Mouse (Mus musculus) brown adipose tissue, adult 24 weeks (tissue): ENCODE results near the gene Coq8a. TPM values are rescaled to one million over a fixed set of nuclear protein-coding genes. Genes with fewer than 3 reads are reported as not detected.

Experiments
- H3K27ac ChIP-seq: fragments of 200-500 bp; replicated peaks from 2 replicates; pipeline ENCODE4 v1.5.1; 2012; ENCODE audit warnings: low read depth, mild to moderate bottlenecking, low read length
- H3K4me1 ChIP-seq: fragments of 200-500 bp; 2 replicates; pipeline ENCODE4 v1.6.1; 2012; ENCODE audit warnings: low read length, mixed read lengths; ENCODE audit not compliant: control insufficient read depth, insufficient read depth, insufficient read length
- H3K4me3 ChIP-seq: fragments of 200-500 bp; 2 replicates; pipeline ENCODE4 v1.5.1; 2012; ENCODE audit warnings: low read depth, mild to moderate bottlenecking, low read length, moderate library complexity; ENCODE audit not compliant: insufficient read depth
- polyA plus RNA-seq: library from polyadenylated mRNA; stranded (reverse); fragments of >200 nt; gene quantifications from 2 replicates; pipeline ENCODE4 v1.2.4, GENCODE M21; 2012; ENCODE audit not compliant: missing spikeins, insufficient read depth, insufficient read length

Coq8a gene
- polyA plus RNA-seq = 1,169 and 1,640 TPM in 2 replicates

- Histone ChIP-seq H3K4me1 (no peaks in the 10 kb centered on the region; the same call in 1 of the 2 replicates), H3K27ac (no peak within 1 kb of the TSS), H3K4me3 (no peak within 1 kb of the TSS)
Observed at GRCm38 (mm10) chr1:180198959-180199714, at the start of gene Coq8a. Gene Coq8a (minus strand): TSS chr1:180199602.

GRCm38 (mm10) chr1:180248593-180249146 is 49.3 kb upstream of the Coq8a start:
- Histone ChIP-seq H3K4me1 (no peaks in the 10 kb centered on the region; the same call in 1 of the 2 replicates), H3K4me3 (no peak overlapping the region), H3K27ac (no peak overlapping the region)

DNA sequence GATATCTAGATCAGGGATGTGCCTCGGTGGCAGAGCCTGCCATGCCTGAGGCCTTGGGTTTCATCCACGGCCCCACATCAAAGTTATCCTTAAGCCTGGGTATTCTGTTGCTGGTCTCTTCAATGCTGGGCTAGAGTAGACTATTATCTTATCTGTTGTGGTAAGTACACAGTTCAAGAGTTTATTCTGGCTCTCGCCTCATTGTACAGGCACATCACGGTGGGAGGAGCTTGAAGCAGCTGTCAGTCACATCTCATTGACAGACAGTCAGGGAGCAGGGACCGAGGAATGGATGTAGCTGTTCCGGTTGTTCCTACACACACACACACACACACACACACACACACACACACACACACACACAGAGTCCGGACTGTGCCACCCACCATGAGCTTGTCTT is 48.5 kb upstream of the Coq8a start:
- no peaks in the 10 kb centered on the region for H3K4me1 ChIP-seq
- H3K4me3 ChIP-seq = no peak overlapping the region
- no peak overlapping the region for H3K27ac ChIP-seq

DNA sequence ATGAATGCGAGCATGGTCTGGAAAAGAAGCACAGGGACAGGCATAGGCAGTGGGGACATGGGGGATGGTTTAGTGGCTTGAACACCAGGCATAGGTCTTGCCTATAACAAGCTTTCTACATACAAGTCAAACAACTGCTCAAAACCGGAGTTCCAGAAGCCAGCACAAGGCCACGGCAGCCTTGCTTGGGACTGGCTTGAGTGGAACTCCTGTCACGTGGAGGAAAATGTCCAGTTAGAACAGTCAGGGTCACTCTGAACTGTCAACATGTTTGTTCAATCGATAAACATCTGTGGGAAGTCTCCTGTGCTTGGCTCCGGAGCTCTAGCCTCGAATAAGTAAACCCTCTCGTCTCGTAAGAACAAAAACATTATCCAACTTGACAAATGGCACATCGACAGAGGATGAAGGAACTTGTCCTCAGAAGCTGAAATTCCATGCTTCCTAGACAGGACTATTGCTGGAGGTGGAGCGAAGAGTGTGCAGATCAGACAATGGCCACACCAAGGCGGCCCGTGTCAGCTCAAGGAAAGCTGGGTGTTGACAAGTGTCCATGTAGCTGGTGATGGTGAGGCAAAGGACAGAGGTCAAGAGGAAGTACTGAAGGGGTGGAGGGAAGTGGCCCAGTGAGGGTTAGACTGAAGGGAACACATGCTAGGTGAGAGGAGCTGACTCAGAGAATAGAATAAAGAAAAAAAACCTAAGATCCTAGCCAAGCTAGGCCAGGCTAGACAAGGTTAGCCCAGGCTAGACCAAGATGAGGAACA is 46.5 kb upstream of the Coq8a start:
- Histone ChIP-seq H3K4me3 (no peak overlapping the region), H3K4me1 (no peaks in the 10 kb centered on the region), H3K27ac (no peak overlapping the region)

GRCm38 (mm10) chr1:180231729-180232128 is 32.3 kb upstream of the Coq8a start:
- Histone ChIP-seq H3K4me1 (no peaks in the 10 kb centered on the region), H3K27ac (no peak overlapping the region), H3K4me3 (no peak overlapping the region)

- H3K4me3 ChIP-seq = no peak overlapping the region
- no peaks in the 10 kb centered on the region for H3K4me1 ChIP-seq
- no peak overlapping the region for H3K27ac ChIP-seq
Observed at GRCm38 (mm10) chr1:180230580-180230979, 31.2 kb upstream of the Coq8a start.

GRCm38 (mm10) chr1:180229906-180230305 is 30.5 kb upstream of the Coq8a start:
- H3K4me1 ChIP-seq = no peaks in the 10 kb centered on the region
- H3K4me3 ChIP-seq = no peak overlapping the region
- no peak overlapping the region for H3K27ac ChIP-seq

GRCm38 (mm10) chr1:180228854-180229253 is 29.5 kb upstream of the Coq8a start:
- Histone ChIP-seq H3K27ac (no peak overlapping the region), H3K4me1 (no peaks in the 10 kb centered on the region), H3K4me3 (no peak overlapping the region)

DNA sequence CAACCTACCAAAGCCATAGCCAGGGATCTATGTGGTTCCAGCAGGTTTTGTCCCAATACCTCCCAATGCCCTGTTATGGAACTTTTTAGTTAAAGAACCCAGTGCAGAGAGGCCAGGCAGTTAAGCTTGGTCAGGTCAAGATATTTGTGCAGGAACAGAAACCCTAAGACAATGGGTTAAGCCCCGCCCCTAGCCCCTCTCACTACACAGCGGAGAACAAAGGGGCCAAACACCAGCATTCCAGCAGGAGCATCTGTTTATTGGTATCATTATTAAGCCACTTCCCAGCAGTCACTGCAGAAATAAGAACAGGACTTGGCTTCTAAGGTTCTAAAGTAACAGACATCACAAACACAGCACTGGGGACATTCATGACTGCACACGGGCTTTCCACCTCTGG is 27.4 kb upstream of the Coq8a start:
- H3K27ac ChIP-seq = no peak overlapping the region
- no peak overlapping the region for H3K4me3 ChIP-seq
- no peaks in the 10 kb centered on the region for H3K4me1 ChIP-seq

DNA sequence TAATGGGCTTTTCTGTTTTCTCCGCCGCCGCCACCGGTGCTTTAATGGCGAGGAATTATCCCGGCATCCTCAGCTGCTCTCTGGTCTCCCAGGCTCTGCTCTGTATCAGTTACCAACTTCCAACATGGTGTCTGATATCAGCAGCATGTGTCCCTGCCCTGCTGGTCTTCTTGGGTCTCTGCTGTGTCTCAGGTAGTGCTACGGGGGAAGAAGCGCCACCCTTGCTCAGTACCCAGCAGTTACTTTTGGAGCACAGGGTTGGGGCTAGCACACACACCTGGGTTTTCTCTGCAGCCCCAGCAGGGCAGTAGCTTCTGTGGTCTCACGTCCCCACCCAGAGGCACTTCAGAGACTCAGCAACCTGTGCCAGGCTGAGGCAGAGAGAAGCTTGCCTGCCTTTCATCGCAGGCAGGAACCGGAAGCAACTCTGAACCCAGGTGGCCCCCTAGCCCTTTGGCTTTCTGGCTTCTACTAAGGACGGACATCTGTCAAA is 26.9 kb upstream of the Coq8a start:
- no peaks in the 10 kb centered on the region for H3K4me1 ChIP-seq
- H3K27ac ChIP-seq = no peak overlapping the region

GRCm38 (mm10) chr1:180225500-180226220 is 26.3 kb upstream of the Coq8a start:
- H3K4me3 ChIP-seq = peak overlapping the region; percentile 58
- no peak overlapping the region for H3K27ac ChIP-seq
- no peaks in the 10 kb centered on the region for H3K4me1 ChIP-seq

More for the DNA sequence above, 26.9 kb upstream of the Coq8a start:
- H3K4me3 ChIP-seq = peak overlapping the region; percentile 58

DNA sequence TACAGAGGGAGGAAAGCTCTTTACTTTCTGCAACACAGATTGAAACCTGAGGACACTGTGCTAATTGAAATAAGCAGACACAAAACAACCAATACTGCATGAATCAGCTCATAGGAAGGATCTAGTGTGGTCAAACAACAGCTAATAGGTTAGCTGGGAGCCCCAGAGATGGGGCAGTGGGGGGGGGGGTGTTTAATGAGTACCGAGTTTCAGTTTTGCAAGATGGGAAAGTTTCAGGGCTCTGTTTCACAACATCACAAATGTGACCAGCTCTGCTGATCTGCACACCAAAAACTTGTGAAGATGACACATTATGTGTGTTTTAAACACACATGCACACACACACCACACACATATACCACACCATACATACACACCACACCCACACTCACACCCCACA is 22.6 kb upstream of the Coq8a start:
- H3K27ac ChIP-seq = no peak overlapping the region
- no peaks in the 10 kb centered on the region for H3K4me1 ChIP-seq

GRCm38 (mm10) chr1:180220791-180221542 is 21.6 kb upstream of the Coq8a start:
- no peak overlapping the region for H3K27ac ChIP-seq
- no peaks in the 10 kb centered on the region for H3K4me1 ChIP-seq
- no peak overlapping the region for H3K4me3 ChIP-seq

More for the DNA sequence above, 22.6 kb upstream of the Coq8a start:
- no peak overlapping the region for H3K4me3 ChIP-seq

DNA sequence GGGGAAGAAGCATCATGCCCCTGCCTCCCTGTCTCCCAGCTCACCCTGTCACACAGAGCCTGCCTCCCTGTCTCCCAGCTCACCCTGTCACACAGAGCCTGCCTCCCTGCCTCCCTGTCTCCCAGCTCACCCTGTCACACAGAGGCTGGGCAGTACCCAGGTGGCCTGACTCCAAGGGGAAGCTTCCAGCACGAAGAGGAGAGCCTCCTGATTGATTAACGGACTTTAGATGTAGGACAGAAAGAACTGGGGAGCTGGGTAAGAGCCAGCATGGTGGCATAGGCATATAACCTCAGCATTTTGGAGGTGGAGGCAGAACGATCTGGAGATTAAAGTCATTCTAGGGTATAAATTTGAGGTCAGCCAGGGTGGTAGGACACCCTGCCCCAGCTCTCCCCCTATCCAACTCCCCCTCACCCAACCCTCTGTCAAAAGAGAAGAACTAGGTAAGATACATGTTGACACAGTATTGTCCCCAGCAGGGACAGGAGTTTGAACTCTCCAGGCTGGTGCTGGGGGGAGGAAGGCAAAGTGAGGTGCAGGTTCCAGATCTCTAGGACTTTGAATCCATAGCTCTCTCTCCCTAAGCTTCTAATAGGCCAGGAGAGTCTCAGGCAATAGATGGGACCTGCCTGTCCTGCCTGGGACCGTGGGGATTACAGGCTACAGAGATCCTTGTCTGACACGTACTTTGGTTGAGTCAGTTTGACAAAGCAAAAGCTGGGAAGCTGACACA is 17.3 kb upstream of the Coq8a start:
- H3K4me3 ChIP-seq = no peak overlapping the region
- H3K27ac ChIP-seq = no peak overlapping the region
- H3K4me1 ChIP-seq = no peaks in the 10 kb centered on the region
